Mouse (Mus musculus): Measurements from ENCODE around the gene Cplx2. TPM values are rescaled to one million over a fixed set of nuclear protein-coding genes. Genes with fewer than 3 reads are reported as not detected.

Gene Cplx2
- polyA plus RNA-seq, 1 experiment: 69.2 TPM

DNA sequence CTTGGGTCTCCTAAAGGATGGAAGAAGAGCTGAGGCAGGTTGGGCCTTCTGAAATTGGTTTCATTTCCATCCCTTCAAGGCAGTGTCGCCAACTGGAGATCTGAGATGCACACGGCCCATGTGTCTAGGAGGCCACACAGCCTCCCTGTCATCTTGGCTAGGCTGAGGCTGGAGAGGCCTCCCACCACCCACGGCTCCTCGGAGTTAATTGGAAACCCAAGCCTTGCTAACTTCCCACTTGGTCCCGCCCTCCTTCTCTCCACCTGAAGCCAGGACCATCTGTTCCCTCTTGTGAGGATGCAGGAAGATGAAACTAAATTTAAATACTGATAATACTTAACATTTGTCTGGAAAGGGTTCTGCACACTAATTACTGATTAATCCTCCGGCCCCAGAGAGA, 34.1 kb upstream of the Cplx2 start:
- TF ChIP-seq CTCF (IDR thresholded peaks at IDR 0.05; ENCODE audit: borderline replicate concordance, extremely low read depth, insufficient read depth, insufficient read length) (no peak), POLR2A (IDR thresholded peaks at IDR 0.05; ENCODE audit: borderline replicate concordance, extremely low read depth, insufficient read depth, insufficient read length, poor library complexity, severe bottlenecking) (no peak)
- peak; percentile 64 for DNase-seq (ENCODE audit: low read depth)

DNA sequence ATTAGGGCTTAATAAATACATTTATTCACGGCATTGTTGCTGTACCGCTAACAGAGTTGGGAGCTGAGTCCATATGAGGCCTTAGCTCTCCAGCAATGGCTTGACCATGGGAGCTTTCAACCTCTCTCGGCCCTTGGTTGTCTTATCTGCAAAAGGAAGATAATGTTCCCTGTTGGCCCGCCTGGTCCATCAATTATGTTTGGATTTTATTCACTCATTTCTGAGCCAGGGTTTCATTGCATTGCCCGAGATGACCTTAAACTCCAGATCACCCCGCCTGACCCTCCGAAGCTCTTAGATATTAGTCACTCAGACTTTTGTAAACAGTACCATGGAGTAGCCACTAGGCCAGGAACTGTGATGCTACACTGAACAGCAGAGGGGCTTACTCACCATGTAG, 33.6 kb upstream of the Cplx2 start:
- DNase-seq (ENCODE audit: low read depth): no peak
- TF ChIP-seq POLR2A (IDR thresholded peaks at IDR 0.05; ENCODE audit: borderline replicate concordance, extremely low read depth, insufficient read depth, insufficient read length, poor library complexity, severe bottlenecking) (no peak), CTCF (IDR thresholded peaks at IDR 0.05; ENCODE audit: borderline replicate concordance, extremely low read depth, insufficient read depth, insufficient read length) (no peak)

DNA sequence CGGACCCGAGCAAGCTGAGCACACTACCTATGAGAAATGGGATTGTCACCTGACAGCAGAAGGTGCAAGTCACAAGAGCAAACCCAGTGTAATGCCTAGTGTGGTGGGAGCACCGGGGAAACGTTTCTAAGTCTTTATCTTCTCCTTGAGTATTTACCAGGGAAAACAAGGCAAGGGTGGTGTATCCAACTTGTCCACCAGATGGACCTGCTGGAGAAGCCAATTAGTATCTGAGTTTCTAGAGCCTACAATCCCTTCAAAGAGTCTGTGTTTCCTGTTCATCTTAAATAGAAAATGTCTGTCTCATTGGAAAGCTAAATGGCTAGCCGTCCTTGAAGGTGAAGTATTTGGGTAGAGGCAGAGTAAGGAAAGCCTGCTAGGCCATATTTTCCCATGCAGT, 32.3 kb upstream of the Cplx2 start:
- TF ChIP-seq CTCF (IDR thresholded peaks at IDR 0.05; ENCODE audit: borderline replicate concordance, extremely low read depth, insufficient read depth, insufficient read length) (no peak), POLR2A (IDR thresholded peaks at IDR 0.05; ENCODE audit: borderline replicate concordance, extremely low read depth, insufficient read depth, insufficient read length, poor library complexity, severe bottlenecking) (no peak)
- DNase-seq (ENCODE audit: low read depth): no peak

DNA sequence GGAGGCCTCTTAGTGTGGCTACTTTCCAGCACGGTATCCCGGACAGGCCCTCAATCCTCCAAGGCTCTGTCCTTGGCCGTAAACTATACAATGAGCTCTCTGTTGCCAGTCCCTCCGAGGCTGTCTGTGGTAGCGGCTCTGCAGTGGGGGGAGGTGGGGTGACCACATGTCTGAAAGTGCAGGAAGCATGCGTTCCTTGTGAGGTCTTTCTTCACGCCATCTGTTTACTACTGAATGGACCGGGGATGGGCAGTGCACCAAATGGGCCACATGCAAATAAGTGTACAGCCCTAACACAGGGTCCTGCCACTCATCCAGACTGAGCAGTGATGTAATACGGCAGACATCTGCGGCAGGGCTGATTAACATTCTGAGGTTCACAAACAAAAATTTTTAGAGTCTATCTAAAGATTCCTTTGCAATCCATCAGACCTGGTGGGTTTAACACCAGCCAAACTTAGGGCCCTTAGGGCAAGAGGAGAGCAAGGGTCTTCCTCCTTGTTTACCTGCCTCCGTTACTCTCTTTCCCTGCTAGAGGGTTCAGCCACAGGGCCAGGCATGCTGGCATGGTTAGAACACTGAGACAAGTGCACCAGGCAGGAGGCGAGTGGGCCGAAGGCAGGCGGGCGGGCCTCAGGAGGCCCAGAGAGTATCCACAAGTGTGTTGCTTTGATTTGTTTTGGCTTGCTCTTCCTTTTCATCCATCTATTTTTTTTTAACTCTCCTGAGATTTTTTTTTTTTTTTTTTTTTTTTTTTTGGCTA, 25.1 kb upstream of the Cplx2 start:
- DNase-seq (ENCODE audit: low read depth): peak; percentile 96

DNA sequence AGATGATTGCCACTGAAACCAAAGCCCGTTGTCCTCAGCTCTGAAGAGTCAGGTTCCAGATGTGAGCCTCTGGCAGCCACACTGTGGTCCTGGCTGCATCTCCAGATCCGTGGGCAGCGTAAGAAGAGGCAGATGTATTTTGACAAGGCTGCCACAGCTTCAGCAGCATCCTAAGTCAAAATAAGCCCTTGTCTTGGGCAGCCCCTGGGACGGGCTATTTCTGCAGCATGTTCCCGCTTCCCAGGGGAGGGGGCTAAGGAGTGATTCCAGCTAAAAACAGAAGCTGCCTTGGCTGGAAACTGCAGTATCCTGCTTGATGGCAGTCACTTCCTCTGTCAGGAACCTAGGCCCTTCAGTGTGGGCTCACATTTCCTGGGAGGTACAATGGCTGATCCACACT, 23.1 kb upstream of the Cplx2 start:
- TF ChIP-seq CTCF (IDR thresholded peaks at IDR 0.05; ENCODE audit: borderline replicate concordance, extremely low read depth, insufficient read depth, insufficient read length) (no peak), POLR2A (IDR thresholded peaks at IDR 0.05; ENCODE audit: borderline replicate concordance, extremely low read depth, insufficient read depth, insufficient read length, poor library complexity, severe bottlenecking) (no peak)
- DNase-seq (ENCODE audit: low read depth): no peak

More for the DNA sequence above, 25.1 kb upstream of the Cplx2 start:
- TF ChIP-seq CTCF (IDR thresholded peaks at IDR 0.05; ENCODE audit: borderline replicate concordance, extremely low read depth, insufficient read depth, insufficient read length): no peak

DNA sequence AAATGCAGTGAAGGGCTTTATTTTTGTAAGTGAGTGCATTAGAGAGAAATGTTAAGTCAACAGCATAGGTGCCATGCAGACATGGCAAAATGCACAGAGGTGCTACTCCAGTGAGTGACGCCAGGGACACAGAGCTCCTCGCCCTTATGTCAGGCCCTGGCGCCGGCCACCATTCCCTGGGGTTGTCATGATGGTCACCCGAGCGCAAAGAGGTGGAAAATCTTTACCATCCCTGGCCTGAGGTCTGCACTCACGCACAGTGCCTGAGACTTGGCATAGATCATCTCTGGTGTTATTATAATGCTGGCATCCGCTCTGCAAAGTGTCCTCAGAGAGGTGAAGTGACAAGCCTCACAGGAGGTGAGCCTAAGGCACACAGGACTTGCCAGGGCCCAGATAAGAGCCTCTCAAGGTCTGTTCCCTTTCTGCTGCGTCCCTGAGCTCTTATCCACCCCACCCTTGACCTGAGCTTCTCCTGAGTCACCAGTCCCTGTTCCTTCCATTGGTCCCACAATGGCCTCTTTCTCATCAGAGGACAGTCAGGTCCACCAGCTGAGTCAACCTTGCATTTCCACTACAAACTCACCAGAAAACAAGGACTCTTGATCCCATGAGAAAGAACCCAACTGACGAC, 21.9 kb upstream of the Cplx2 start:
- TF ChIP-seq CTCF (IDR thresholded peaks at IDR 0.05; ENCODE audit: borderline replicate concordance, extremely low read depth, insufficient read depth, insufficient read length): no peak
- no peak for TF ChIP-seq POLR2A (IDR thresholded peaks at IDR 0.05; ENCODE audit: borderline replicate concordance, extremely low read depth, insufficient read depth, insufficient read length, poor library complexity, severe bottlenecking)
- no peak for DNase-seq (ENCODE audit: low read depth)

DNA sequence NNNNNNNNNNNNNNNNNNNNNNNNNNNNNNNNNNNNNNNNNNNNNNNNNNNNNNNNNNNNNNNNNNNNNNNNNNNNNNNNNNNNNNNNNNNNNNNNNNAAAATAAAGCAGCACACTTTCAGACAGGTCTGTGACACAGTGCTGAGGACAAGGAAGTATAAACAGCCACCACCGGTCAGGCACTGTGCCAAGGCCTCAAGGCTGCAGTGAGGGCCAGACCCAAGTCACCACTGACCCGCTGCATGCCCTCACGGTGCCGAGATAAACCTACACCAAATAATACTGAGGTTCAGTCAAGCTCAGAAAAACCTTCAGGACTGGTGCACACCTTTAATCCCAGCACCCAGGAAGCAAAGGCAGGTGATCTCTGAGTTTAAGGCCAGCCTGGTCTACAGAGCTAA, 13.7 kb upstream of the Cplx2 start:
- no peak for TF ChIP-seq POLR2A (IDR thresholded peaks at IDR 0.05; ENCODE audit: borderline replicate concordance, extremely low read depth, insufficient read depth, insufficient read length, poor library complexity, severe bottlenecking)
- TF ChIP-seq CTCF (IDR thresholded peaks at IDR 0.05; ENCODE audit: borderline replicate concordance, extremely low read depth, insufficient read depth, insufficient read length): no peak
- no peak for DNase-seq (ENCODE audit: low read depth)

DNA sequence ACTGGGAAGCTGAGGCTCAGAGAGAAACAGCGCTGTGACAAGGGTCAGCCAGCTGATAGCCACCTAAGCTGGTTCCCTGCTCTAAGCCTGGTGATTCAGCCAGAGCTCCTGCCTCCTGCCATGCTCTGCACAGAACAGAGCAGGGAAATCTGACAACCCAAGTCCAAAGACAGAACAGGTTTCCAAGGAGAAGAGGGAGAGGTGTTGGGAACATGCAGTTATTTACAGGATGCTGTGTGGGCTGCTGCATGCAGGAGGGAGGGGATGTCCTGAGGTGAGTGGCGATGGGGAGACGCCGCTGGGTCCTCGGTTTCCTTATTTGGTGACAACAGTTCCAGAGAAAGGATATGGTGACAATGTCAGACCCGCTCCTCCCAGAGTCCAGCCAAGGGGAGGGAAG, 12.0 kb upstream of the Cplx2 start:
- no peak for DNase-seq (ENCODE audit: low read depth)
- TF ChIP-seq POLR2A (IDR thresholded peaks at IDR 0.05; ENCODE audit: borderline replicate concordance, extremely low read depth, insufficient read depth, insufficient read length, poor library complexity, severe bottlenecking) (no peak), CTCF (IDR thresholded peaks at IDR 0.05; ENCODE audit: borderline replicate concordance, extremely low read depth, insufficient read depth, insufficient read length) (no peak)

DNA sequence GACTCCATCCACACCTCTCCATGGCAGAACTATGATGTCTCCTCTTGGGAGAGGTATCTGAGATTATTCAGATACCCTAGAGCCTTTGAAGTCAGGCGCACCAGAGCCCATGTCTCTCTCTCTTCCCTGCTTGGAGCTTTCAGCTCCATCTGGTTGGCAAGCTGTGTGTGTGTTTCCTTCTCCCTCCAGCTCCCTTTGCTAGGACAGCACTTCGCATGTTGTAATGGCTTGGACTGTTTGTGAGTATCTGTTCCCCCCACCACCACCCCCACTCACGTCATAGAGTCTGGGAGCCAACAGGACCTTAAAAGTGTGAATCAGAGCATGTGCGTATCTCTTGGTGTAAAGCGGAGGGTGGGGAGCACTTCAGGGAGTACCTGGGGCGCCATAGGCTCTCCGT, 6.5 kb upstream of the Cplx2 start:
- TF ChIP-seq CTCF (IDR thresholded peaks at IDR 0.05; ENCODE audit: borderline replicate concordance, extremely low read depth, insufficient read depth, insufficient read length) (no peak), POLR2A (IDR thresholded peaks at IDR 0.05; ENCODE audit: borderline replicate concordance, extremely low read depth, insufficient read depth, insufficient read length, poor library complexity, severe bottlenecking) (no peak)
- peak; percentile 75 for DNase-seq (ENCODE audit: low read depth)

DNA sequence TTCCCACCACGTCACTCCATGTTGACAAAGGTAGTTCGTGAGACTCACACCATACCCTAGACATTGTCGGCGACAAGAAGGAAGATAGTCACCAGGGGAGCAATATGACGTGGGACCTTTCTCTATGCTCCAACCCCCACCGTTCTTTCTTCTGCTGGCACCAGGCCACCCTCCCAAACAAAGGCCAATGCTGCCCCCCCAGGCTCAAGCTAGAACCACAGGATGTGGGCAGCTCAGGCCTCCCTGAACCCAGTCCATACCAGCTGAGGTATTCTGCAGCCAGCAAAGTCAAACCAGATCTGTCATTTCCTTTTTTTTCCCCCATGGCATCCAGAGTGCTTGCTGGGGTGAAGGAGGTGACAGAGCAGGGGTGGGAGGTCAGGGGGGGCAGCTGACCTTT, 3.4 kb upstream of the Cplx2 start:
- TF ChIP-seq POLR2A (IDR thresholded peaks at IDR 0.05; ENCODE audit: borderline replicate concordance, extremely low read depth, insufficient read depth, insufficient read length, poor library complexity, severe bottlenecking): no peak
- peak; percentile 41; the same call in 1 of the 2 replicates for TF ChIP-seq CTCF (IDR thresholded peaks at IDR 0.05; ENCODE audit: borderline replicate concordance, extremely low read depth, insufficient read depth, insufficient read length)
- DNase-seq (ENCODE audit: low read depth): peak; percentile 30

DNA sequence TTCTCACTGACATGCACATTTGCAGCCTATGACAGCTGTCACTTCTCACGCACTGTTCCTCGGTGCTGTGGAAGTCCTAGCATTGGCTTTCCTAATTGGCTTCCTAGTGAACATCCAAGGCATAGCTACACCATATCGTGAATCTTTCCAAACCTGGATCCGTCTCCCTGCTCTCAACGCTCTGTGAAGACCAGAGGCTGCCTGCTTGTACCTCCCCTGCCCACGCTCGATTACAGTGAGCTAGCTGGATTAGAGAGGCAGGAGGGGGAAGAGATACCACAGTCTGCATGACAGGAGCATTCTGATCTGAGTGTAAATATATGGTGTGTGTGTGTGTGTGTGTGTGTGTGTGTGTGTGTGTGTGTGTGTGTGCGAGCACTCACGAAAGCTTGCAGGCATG, 3.0 kb upstream of the Cplx2 start:
- peak; percentile 34 for DNase-seq (ENCODE audit: low read depth)
- no peak for TF ChIP-seq POLR2A (IDR thresholded peaks at IDR 0.05; ENCODE audit: borderline replicate concordance, extremely low read depth, insufficient read depth, insufficient read length, poor library complexity, severe bottlenecking)
- TF ChIP-seq CTCF (IDR thresholded peaks at IDR 0.05; ENCODE audit: borderline replicate concordance, extremely low read depth, insufficient read depth, insufficient read length): no peak

Data from brain, embryonic 14.5 days (tissue).